Mouse (Mus musculus): ENCODE measurements around the gene Cabp1.

GRCm38 (mm10) chr5:115182925-115183324, 11.3 kb downstream of the Cabp1 start:
- no peak for TF ChIP-seq CTCF (IDR thresholded peaks at IDR 0.05; ENCODE audit: low read depth, low read length)
- TF ChIP-seq TAL1 (conservative IDR thresholded peaks at IDR 0.05; ENCODE audit: low read depth, low read length): no peak
- TF ChIP-seq GATA1 (IDR thresholded peaks at IDR 0.05; ENCODE audit: borderline replicate concordance, low read length): no peak
- no peak for TF ChIP-seq POLR2AphosphoS5 (IDR thresholded peaks at IDR 0.05; ENCODE audit: insufficient replicate concordance, low read depth, low read length)
- TF ChIP-seq GATA2 (IDR thresholded peaks at IDR 0.05; ENCODE audit: borderline replicate concordance, low read depth, low read length): no peak
